Mouse (Mus musculus): Measurements from ENCODE around the gene Sphk1. TPM values are rescaled to one million over a fixed set of nuclear protein-coding genes. Genes with fewer than 3 reads are reported as not detected.
"Not testable (repeated sequence)": the region's sequence is repeated elsewhere in the genome, so short reads cannot be mapped to it uniquely, and the experiment has no call there.

Gene Sphk1
- 29.1 and 37.2 TPM in 2 replicates for polyA plus RNA-seq (2012; rRNA removed)

GRCm38 (mm10) chr11:116530187-116531147 lies at the start of gene Sphk1:
Gene Sphk1, plus strand, starts transcription at chr11:116530925.
- DNase-seq (ENCODE audit: low read depth), result no peak

GRCm38 (mm10) chr11:116480975-116481374 lies 49.8 kb upstream of the Sphk1 start:
- DNase-seq (ENCODE audit: low read depth), result no peak

GRCm38 (mm10) chr11:116481776-116482175 lies 48.9 kb upstream of the Sphk1 start:
- no peak for DNase-seq (ENCODE audit: low read depth)

- DNase-seq (ENCODE audit: low read depth), result no peak
These were observed 46.5 kb upstream of the Sphk1 start for GRCm38 (mm10) chr11:116484261-116484660.

GRCm38 (mm10) chr11:116488207-116488606 lies 42.5 kb upstream of the Sphk1 start:
- no peak for DNase-seq (ENCODE audit: low read depth)

- no peak for DNase-seq (ENCODE audit: low read depth)
These were observed 41.9 kb upstream of the Sphk1 start for GRCm38 (mm10) chr11:116488693-116489375.

GRCm38 (mm10) chr11:116489771-116490231 lies 40.9 kb upstream of the Sphk1 start:
- DNase-seq (ENCODE audit: low read depth), result no peak

- DNase-seq (ENCODE audit: low read depth), result no peak
These were observed 40.3 kb upstream of the Sphk1 start for GRCm38 (mm10) chr11:116490232-116491107.

GRCm38 (mm10) chr11:116491338-116491737 lies 39.4 kb upstream of the Sphk1 start:
- DNase-seq (ENCODE audit: low read depth), result no peak

GRCm38 (mm10) chr11:116492507-116492906 lies 38.2 kb upstream of the Sphk1 start:
- DNase-seq (ENCODE audit: low read depth), result not testable (repeated sequence)

GRCm38 (mm10) chr11:116493191-116493590 lies 37.5 kb upstream of the Sphk1 start:
- DNase-seq (ENCODE audit: low read depth), result no peak

GRCm38 (mm10) chr11:116493795-116494252 lies 36.9 kb upstream of the Sphk1 start, which contains the start of gene Prpsap1:
Gene Prpsap1, minus strand, starts transcription at chr11:116494202.
- no peak for DNase-seq (ENCODE audit: low read depth)

- no peak for DNase-seq (ENCODE audit: low read depth)
These were observed 36.1 kb upstream of the Sphk1 start for GRCm38 (mm10) chr11:116494474-116495174.

- no peak for DNase-seq (ENCODE audit: low read depth)
These were observed 33.4 kb upstream of the Sphk1 start for GRCm38 (mm10) chr11:116497313-116497712.

GRCm38 (mm10) chr11:116498596-116498995 lies 32.1 kb upstream of the Sphk1 start:
- no peak for DNase-seq (ENCODE audit: low read depth)

- DNase-seq (ENCODE audit: low read depth), result no peak
These were observed 31.7 kb upstream of the Sphk1 start for GRCm38 (mm10) chr11:116499018-116499417.

GRCm38 (mm10) chr11:116501005-116501746 lies 29.5 kb upstream of the Sphk1 start:
- no peak for DNase-seq (ENCODE audit: low read depth)

- no peak for DNase-seq (ENCODE audit: low read depth)
These were observed 26.2 kb upstream of the Sphk1 start for GRCm38 (mm10) chr11:116504516-116504915.

GRCm38 (mm10) chr11:116505573-116505972 lies 25.2 kb upstream of the Sphk1 start:
- no peak for DNase-seq (ENCODE audit: low read depth)

Data from gonadal fat pad, adult 2 months (tissue).